Mouse (Mus musculus): ENCODE data around the gene Olfr1013.

DNA sequence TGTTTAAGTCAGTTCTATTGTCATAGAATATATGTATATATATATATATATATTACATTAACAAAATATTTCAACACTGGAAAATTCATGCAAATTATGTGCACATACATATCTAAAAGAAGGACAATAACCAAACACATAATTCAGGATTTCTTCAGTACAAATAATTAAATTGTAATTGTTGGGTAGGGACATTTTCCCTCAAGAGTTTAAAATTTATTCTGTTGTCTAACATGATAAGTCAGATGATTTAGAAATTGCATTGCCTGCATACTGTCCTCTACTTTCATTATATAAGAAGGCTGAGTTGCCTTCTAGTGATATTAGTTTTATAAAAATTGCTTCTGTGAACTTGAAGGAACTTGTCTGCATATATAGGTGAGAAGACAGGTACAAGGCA, 51.3 kb downstream of the Olfr1013 start, which contains the start of gene Olfr1018:
- TF ChIP-seq POLR2A (IDR thresholded peaks at IDR 0.05; ENCODE audit: low read depth, low read length): no peak
- no peak for TF ChIP-seq CTCF (IDR thresholded peaks at IDR 0.05; ENCODE audit: extremely low read depth, insufficient read length, insufficient replicate concordance, low read depth, low read length)

Data from small intestine, adult 2 months (tissue).